Mouse (Mus musculus) thymus, postnatal 10 days (tissue): Measurements from ENCODE around the gene Gcn1l1.

Source experiments
- DNase-seq, 2 experiments: peaks; one replicate each; pipeline ENCODE4 v3.0.0; 2021; ENCODE audit warnings: low spot score in 2 of 2

Gene Gcn1l1

DNA sequence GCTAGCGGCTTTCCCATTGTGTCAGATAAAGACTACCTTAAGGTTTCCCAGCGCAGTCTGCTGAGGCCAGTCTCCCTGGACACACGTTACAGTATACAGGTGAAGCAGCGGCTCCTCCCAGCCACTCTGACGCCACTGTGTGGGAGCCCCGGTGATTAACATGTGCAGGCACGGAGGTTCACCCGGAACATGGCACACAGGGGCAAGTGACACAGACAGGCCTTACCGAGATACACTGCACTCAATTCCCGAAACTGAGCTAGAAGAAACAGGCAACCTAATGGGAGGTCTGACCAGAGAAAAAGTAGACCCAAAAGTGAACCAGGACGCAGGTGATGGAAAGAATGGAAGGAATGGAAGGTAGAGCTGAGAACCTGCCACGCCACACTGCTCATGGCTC lies 88.7 kb downstream of the Gcn1l1 start:
- no peak for DNase-seq

- DNase-seq = no peak
Observed at GRCm38 (mm10) chr5:115656677-115657076, 91.6 kb downstream of the Gcn1l1 start.

DNA sequence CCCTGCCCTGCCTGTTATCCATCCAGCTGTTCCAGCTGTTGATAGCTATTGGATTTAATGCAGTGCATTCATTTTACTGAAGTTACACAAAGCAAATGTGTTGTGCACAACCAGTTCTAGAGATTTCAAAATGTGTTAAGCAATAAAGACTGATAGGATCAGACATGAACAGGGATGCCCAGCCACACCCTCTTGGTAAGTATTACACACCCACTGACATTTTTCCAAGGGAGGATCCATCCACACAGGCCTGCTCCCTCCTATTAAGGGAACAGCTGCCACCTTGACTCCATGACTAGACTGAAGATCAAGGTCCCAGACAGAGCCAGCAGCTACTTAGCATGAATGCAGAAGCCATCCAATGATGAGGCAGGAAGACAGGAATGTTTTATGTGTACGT lies 92.2 kb downstream of the Gcn1l1 start:
- DNase-seq = no peak

GRCm38 (mm10) chr5:115658352-115658751 lies 93.3 kb downstream of the Gcn1l1 start:
- DNase-seq = no peak

DNA sequence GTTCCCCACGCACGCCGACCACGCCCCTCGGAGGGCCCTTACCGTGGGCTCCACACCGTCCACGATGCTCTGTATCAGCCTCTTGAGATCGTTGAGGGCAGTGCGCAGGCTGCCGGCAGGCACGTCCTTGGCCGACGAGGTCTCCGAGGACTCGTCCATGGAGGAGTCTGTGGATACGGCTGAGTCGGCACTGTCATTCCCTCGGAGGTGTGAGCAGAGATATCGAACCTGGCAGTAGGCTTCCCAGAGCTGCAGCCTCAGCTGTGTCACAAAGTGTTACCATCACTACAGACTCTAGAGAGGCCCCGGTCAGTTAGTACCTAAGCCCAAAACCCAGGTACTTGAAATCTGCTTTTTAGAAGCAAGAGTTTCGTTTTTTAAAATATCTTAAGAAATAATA lies 97.6 kb downstream of the Gcn1l1 start:
- no peak for DNase-seq

DNA sequence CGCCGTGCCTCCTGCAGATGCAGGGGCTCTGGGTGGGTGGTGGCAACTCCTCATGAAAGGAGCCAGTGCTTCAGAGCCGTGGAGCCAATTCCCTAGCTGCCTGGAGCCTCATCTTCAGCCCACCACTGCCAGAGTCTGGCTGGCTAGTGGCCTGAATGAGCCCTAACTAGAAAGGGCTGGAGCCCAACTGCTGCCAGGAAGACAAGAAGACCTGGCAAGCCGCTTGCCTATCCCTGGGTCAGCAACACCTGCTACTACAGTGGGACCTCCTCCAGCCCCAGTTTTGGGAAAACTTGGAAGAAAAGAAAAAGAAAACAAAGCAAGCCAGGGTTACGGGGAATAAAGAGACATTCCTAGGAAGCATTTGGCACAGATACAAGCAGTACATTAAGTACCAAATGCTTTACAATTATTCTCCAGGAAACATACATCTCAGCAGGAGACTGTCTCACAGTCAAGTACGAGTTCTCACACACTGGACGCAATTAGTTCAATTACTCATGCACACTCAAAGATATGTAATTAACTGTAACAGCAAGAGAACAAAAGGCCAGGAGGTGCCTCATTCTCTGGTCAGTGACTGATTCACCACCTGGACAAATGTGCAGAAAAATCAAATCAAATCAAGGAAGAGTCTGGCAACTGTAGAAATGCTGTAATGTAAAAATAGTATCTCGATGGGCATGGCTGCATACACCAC lies 101.5 kb downstream of the Gcn1l1 start:
- DNase-seq = no peak

DNA sequence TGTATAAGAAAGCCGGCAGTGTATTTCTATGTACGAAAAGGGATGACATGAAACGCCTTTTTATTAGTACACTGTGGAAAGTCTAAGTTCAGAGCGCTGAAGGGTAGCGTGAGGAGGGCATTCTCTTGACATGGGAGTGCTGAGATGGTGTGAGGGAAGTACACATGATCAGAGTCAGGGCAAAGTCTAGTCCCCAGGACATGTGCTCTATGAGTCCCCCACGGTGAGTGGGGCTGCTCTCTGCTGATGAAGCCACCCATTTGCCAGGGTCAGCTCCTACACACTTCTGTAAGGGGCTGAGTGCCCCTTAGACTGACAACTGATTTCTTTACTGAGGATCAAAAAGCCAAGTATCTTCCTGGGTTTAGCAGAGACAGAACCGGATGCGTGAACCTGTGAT lies 102.2 kb downstream of the Gcn1l1 start:
- DNase-seq = no peak

- no peak for DNase-seq
Observed at GRCm38 (mm10) chr5:115667894-115668293, 102.8 kb downstream of the Gcn1l1 start.

GRCm38 (mm10) chr5:115668986-115669385 lies 103.9 kb downstream of the Gcn1l1 start:
- no peak for DNase-seq

DNA sequence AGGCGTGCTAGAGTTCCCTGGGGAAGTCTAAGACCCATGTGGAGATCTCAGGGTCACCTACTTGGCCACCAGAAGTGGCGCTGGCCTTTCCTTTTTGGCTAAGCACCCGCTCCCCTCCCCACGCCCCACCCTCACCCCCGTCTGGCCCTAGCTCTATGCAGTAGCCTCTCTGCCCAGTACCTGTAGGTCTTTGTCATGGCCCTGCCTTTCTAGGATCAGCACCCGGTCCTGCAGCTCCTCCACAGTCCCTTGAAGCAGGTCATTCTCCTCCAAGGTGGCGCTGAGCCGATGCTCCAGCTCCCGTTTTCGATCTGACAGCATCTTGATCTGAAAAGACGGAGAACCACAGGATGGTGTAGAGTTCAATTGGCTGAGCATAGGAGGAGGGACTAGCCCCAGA lies 104.9 kb downstream of the Gcn1l1 start:
- DNase-seq = no peak

DNA sequence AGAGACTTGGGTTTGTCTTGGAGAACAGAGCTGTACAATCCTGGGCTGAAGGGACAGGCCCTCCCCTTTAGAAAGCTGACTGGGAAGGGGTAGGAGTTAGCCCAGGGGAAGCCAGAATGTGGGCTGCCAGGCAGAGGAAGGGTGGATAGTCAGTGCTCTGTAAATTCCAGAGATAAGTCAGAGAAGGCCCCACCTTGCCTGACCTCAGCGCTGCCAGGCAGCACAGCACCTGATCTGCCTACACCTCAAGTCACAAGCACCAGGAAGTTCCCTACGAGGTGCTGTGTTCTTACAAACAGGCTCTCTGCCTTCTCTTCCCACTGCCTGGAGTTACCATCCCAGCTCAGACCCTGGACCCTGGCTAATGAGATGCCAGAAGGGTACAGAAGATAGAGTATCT lies 105.4 kb downstream of the Gcn1l1 start:
- DNase-seq = no peak

- DNase-seq = no peak
Observed at GRCm38 (mm10) chr5:115671846-115672245, 106.8 kb downstream of the Gcn1l1 start.
